Mouse (Mus musculus) midbrain, embryonic 16.5 days (tissue): ENCODE measurements around the gene Nav2. TPM values are rescaled to one million over a fixed set of nuclear protein-coding genes. Genes with fewer than 3 reads are reported as not detected.

Experiments
- ATAC-seq: fragments of 200-750 bp; cut with Nextera tagmentation; 2 replicates; pipeline ENCODE4 v1.8.0; 2017; ENCODE audit warnings: moderate TSS enrichment
- H3K27ac ChIP-seq: fragments of 300-500 bp; sonication (generic); 2 replicates; pipeline ENCODE4 v1.5.1; 2014; ENCODE audit warnings: mild to moderate bottlenecking, low read length, mixed read lengths
- H3K27me3 ChIP-seq: fragments of 300-500 bp; sonication (generic); 2 replicates; pipeline ENCODE4 v1.6.1; 2014; ENCODE audit warnings: low read depth, low read length, mixed read lengths; ENCODE audit not compliant: control insufficient read depth, insufficient read depth
- H3K36me3 ChIP-seq: fragments of 300-500 bp; sonication (generic); 2 replicates; pipeline ENCODE4 v1.6.1; 2014; ENCODE audit warnings: mild to moderate bottlenecking, low read length, moderate library complexity, mixed read lengths; ENCODE audit not compliant: control insufficient read depth, insufficient read depth
- H3K4me1 ChIP-seq: fragments of 300-500 bp; sonication (generic); 2 replicates; pipeline ENCODE4 v1.6.1; 2014; ENCODE audit warnings: mild to moderate bottlenecking, low read length, mixed read lengths; ENCODE audit not compliant: control insufficient read depth, insufficient read depth
- H3K4me2 ChIP-seq: fragments of 300-500 bp; sonication (generic); 2 replicates; pipeline ENCODE4 v1.6.1; 2014; ENCODE audit warnings: mild to moderate bottlenecking, low read length, mixed read lengths
- H3K4me3 ChIP-seq: fragments of 300-500 bp; sonication (generic); 2 replicates; pipeline ENCODE4 v1.5.1; 2014; ENCODE audit warnings: low read depth, mild to moderate bottlenecking, low read length, moderate library complexity, mixed read lengths
- H3K9ac ChIP-seq: fragments of 300-500 bp; sonication (generic); 2 replicates; pipeline ENCODE4 v1.6.1; 2014; ENCODE audit warnings: low read depth, low read length, mixed read lengths
- H3K9me3 ChIP-seq: fragments of 300-500 bp; sonication (generic); replicated peaks from 2 replicates; pipeline ENCODE4 v1.6.1; 2014; ENCODE audit warnings: mild to moderate bottlenecking, low read length, mixed read lengths; ENCODE audit not compliant: control insufficient read depth, poor library complexity, severe bottlenecking
- WGBS: fragments of 180-500 bp; shearing (Covaris S2); extraction: QIAGEN DNeasy Blood & Tissue Kit; methylation state at CpG from one replicate; pipeline ENCODE4 v1.1.7; 2014; 5-methylcytosine and 5-hydroxymethylcytosine counted together
- polyA plus RNA-seq: library from polyadenylated mRNA; unstranded; fragments of >200 nt; fragmentation: Nextera tagmentation; extraction: Ambion mirVana; gene quantifications from 2 replicates; pipeline ENCODE4 v1.2.1, GENCODE M21; 2015

Nav2 gene
- polyA plus RNA-seq, 1 experiment from 2014 or later = 21.5 TPM

GRCm38 (mm10) chr7:49185991-49186390, 277.5 kb downstream of the Nav2 start:
- WGBS = 82% methylated on average over 5 of the region's 5 CpGs
- no peak for ATAC-seq
- Histone ChIP-seq H3K9ac (no peak overlapping the region), H3K4me2 (no peak overlapping the region), H3K36me3 (no peaks in the 10 kb centered on the region), H3K4me3 (no peak overlapping the region), H3K9me3 (no peaks in the 10 kb centered on the region), H3K4me1 (peaks cover 38% of the 10 kb centered on the region), H3K27me3 (no peaks in the 10 kb centered on the region), H3K27ac (no peak overlapping the region)

- Histone ChIP-seq H3K9ac (no peak overlapping the region), H3K4me2 (no peak overlapping the region), H3K36me3 (no peaks in the 10 kb centered on the region), H3K4me1 (peaks cover 44% of the 10 kb centered on the region), H3K4me3 (no peak overlapping the region), H3K27ac (no peak overlapping the region), H3K27me3 (no peaks in the 10 kb centered on the region), H3K9me3 (no peaks in the 10 kb centered on the region)
- ATAC-seq = no peak
- WGBS = 86% methylated on average over 5 of the region's 5 CpGs
Measured at GRCm38 (mm10) chr7:49189364-49189763, 280.8 kb downstream of the Nav2 start.

- Histone ChIP-seq H3K36me3 (no peaks in the 10 kb centered on the region), H3K4me3 (no peak overlapping the region), H3K27me3 (no peaks in the 10 kb centered on the region), H3K9me3 (no peaks in the 10 kb centered on the region), H3K27ac (peak overlapping the region; percentile 85), H3K4me1 (peaks cover 35% of the 10 kb centered on the region), H3K9ac (no peak overlapping the region), H3K4me2 (peak overlapping the region; percentile 37; the same call in 1 of the 2 replicates)
- WGBS = 83% methylated on average over 3 of the region's 4 CpGs
- ATAC-seq = no peak; the same call in 1 of the 2 replicates
Measured at GRCm38 (mm10) chr7:49190231-49190985, 281.9 kb downstream of the Nav2 start.

GRCm38 (mm10) chr7:49191081-49191678, 282.7 kb downstream of the Nav2 start:
- H3K4me3 ChIP-seq = no peak overlapping the region
- H3K4me2 ChIP-seq = peak overlapping the region; percentile 37
- WGBS = 16% methylated on average over 7 of the region's 7 CpGs
- H3K4me1 ChIP-seq = peaks cover 29% of the 10 kb centered on the region
- H3K9ac ChIP-seq = peak overlapping the region; percentile 39; the same call in 1 of the 2 replicates
- peak; percentile 81 for ATAC-seq
- no peaks in the 10 kb centered on the region for H3K9me3 ChIP-seq
- no peaks in the 10 kb centered on the region for H3K36me3 ChIP-seq
- peak overlapping the region; percentile 85 for H3K27ac ChIP-seq
- no peaks in the 10 kb centered on the region for H3K27me3 ChIP-seq

GRCm38 (mm10) chr7:49192061-49192695, 283.7 kb downstream of the Nav2 start:
- Histone ChIP-seq H3K36me3 (no peaks in the 10 kb centered on the region), H3K9me3 (no peaks in the 10 kb centered on the region), H3K4me3 (no peak overlapping the region), H3K4me2 (no peak overlapping the region; the same call in 1 of the 2 replicates), H3K27me3 (no peaks in the 10 kb centered on the region), H3K9ac (peak overlapping the region; percentile 34; the same call in 1 of the 2 replicates), H3K4me1 (peaks cover 29% of the 10 kb centered on the region), H3K27ac (peak overlapping the region; percentile 85)
- WGBS = 83% methylated on average over 2 of the region's 2 CpGs
- ATAC-seq = no peak

- H3K9ac ChIP-seq = no peak overlapping the region
- H3K4me1 ChIP-seq = peaks cover 19% of the 10 kb centered on the region
- no peak overlapping the region for H3K4me2 ChIP-seq
- H3K36me3 ChIP-seq = no peaks in the 10 kb centered on the region
- no peak overlapping the region for H3K27ac ChIP-seq
- H3K9me3 ChIP-seq = no peaks in the 10 kb centered on the region
- H3K27me3 ChIP-seq = no peaks in the 10 kb centered on the region
- no peak for ATAC-seq
- no peak overlapping the region for H3K4me3 ChIP-seq
- 73% methylated on average over 5 of the region's 5 CpGs for WGBS
Measured at GRCm38 (mm10) chr7:49195711-49196147, 287.2 kb downstream of the Nav2 start.

- no peaks in the 10 kb centered on the region for H3K27me3 ChIP-seq
- H3K36me3 ChIP-seq = no peaks in the 10 kb centered on the region
- ATAC-seq = peak; percentile 67
- peaks cover 7% of the 10 kb centered on the region for H3K4me1 ChIP-seq
- no peak overlapping the region for H3K9ac ChIP-seq
- no peak overlapping the region for H3K27ac ChIP-seq
- no peak overlapping the region for H3K4me3 ChIP-seq
- H3K4me2 ChIP-seq = no peak overlapping the region
- no peaks in the 10 kb centered on the region for H3K9me3 ChIP-seq
- 40% methylated on average over 6 of the region's 6 CpGs for WGBS
Measured at GRCm38 (mm10) chr7:49199366-49199765, 290.9 kb downstream of the Nav2 start.

GRCm38 (mm10) chr7:49200270-49200669, 291.8 kb downstream of the Nav2 start:
- peaks cover 7% of the 10 kb centered on the region for H3K4me1 ChIP-seq
- no peaks in the 10 kb centered on the region for H3K36me3 ChIP-seq
- H3K9me3 ChIP-seq = no peaks in the 10 kb centered on the region
- no peaks in the 10 kb centered on the region for H3K27me3 ChIP-seq
- no peak overlapping the region for H3K27ac ChIP-seq
- H3K9ac ChIP-seq = no peak overlapping the region
- 92% methylated on average over 6 of the region's 6 CpGs for WGBS
- ATAC-seq = no peak
- H3K4me2 ChIP-seq = no peak overlapping the region
- H3K4me3 ChIP-seq = no peak overlapping the region

GRCm38 (mm10) chr7:49202971-49203370, 294.5 kb downstream of the Nav2 start:
- no peak for ATAC-seq
- H3K27me3 ChIP-seq = no peaks in the 10 kb centered on the region
- H3K36me3 ChIP-seq = no peaks in the 10 kb centered on the region
- no peak overlapping the region for H3K9ac ChIP-seq
- H3K4me1 ChIP-seq = peaks cover 7% of the 10 kb centered on the region
- no peak overlapping the region for H3K27ac ChIP-seq
- H3K9me3 ChIP-seq = no peaks in the 10 kb centered on the region
- H3K4me2 ChIP-seq = no peak overlapping the region
- no peak overlapping the region for H3K4me3 ChIP-seq
- 78% methylated on average over 4 of the region's 4 CpGs for WGBS
